Mouse (Mus musculus): ENCODE results near the gene Neurl3. TPM values are rescaled to one million over a fixed set of nuclear protein-coding genes. Genes with fewer than 3 reads are reported as not detected.

Gene Neurl3
- polyA plus RNA-seq, 1 experiment from 2014 or later: 14.1 TPM

GRCm38 (mm10) chr1:36233218-36233617, 41.3 kb downstream of the Neurl3 start:
- H3K36me3 ChIP-seq (ENCODE audit: insufficient read depth, low read length): peaks cover 22% of the 10 kb centered on the region
- no peaks in the 10 kb centered on the region for H3K27me3 ChIP-seq (ENCODE audit: insufficient read depth, low read length)
- no peaks in the 10 kb centered on the region for H3K4me1 ChIP-seq (replicated peaks; ENCODE audit: insufficient read depth, low read length)
- 87% methylated on average over 6 of the region's 6 CpGs for WGBS
- H3K4me2 ChIP-seq (ENCODE audit: low read length): no peak overlapping the region
- H3K9ac ChIP-seq (ENCODE audit: low read depth, low read length): no peak overlapping the region
- TF ChIP-seq CTCF (IDR thresholded peaks at IDR 0.05; ENCODE audit: low read depth): no peak
- DNase-seq (ENCODE audit: low spot score): no peak
- H3K9me3 ChIP-seq (replicated peaks; ENCODE audit: low read length): no peaks in the 10 kb centered on the region
- ATAC-seq (replicated peaks; ENCODE audit: low FRiP score, low read depth): no peak
- H3K27ac ChIP-seq: no peak overlapping the region
- H3K4me3 ChIP-seq (replicated peaks; ENCODE audit: low read depth, low read length): no peak overlapping the region

GRCm38 (mm10) chr1:36230919-36231705, 43.4 kb downstream of the Neurl3 start:
- ATAC-seq (replicated peaks; ENCODE audit: low FRiP score, low read depth): no peak
- H3K9me3 ChIP-seq (replicated peaks; ENCODE audit: low read length): no peaks in the 10 kb centered on the region
- no peak for DNase-seq (ENCODE audit: low spot score)
- no peak overlapping the region for H3K4me3 ChIP-seq (replicated peaks; ENCODE audit: low read depth, low read length)
- H3K27me3 ChIP-seq (ENCODE audit: insufficient read depth, low read length): no peaks in the 10 kb centered on the region
- 79% methylated on average over 7 of the region's 7 CpGs for WGBS
- peaks cover 30% of the 10 kb centered on the region for H3K36me3 ChIP-seq (ENCODE audit: insufficient read depth, low read length)
- no peak overlapping the region for H3K4me2 ChIP-seq (ENCODE audit: low read length)
- H3K4me1 ChIP-seq (replicated peaks; ENCODE audit: insufficient read depth, low read length): no peaks in the 10 kb centered on the region
- no peak overlapping the region for H3K9ac ChIP-seq (ENCODE audit: low read depth, low read length)
- no peak for TF ChIP-seq CTCF (IDR thresholded peaks at IDR 0.05; ENCODE audit: low read depth)
- no peak overlapping the region for H3K27ac ChIP-seq

- Histone ChIP-seq H3K27me3 (ENCODE audit: insufficient read depth, low read length) (no peaks in the 10 kb centered on the region), H3K4me3 (replicated peaks; ENCODE audit: low read depth, low read length) (no peak overlapping the region), H3K9me3 (replicated peaks; ENCODE audit: low read length) (no peaks in the 10 kb centered on the region), H3K4me2 (ENCODE audit: low read length) (no peak overlapping the region), H3K9ac (ENCODE audit: low read depth, low read length) (no peak overlapping the region), H3K27ac (no peak overlapping the region), H3K4me1 (replicated peaks; ENCODE audit: insufficient read depth, low read length) (no peaks in the 10 kb centered on the region), H3K36me3 (ENCODE audit: insufficient read depth, low read length) (peaks cover 35% of the 10 kb centered on the region)
- DNase-seq (ENCODE audit: low spot score) (no peak), ATAC-seq (replicated peaks; ENCODE audit: low FRiP score, low read depth) (no peak)
- TF ChIP-seq CTCF (IDR thresholded peaks at IDR 0.05; ENCODE audit: low read depth): no peak
- WGBS: 87% methylated on average over 9 of the region's 9 CpGs
These were observed 46.0 kb downstream of the Neurl3 start for GRCm38 (mm10) chr1:36228461-36228860.

- no peak for ATAC-seq (replicated peaks; ENCODE audit: low FRiP score, low read depth)
- no peak overlapping the region for H3K4me2 ChIP-seq (ENCODE audit: low read length)
- H3K4me3 ChIP-seq (replicated peaks; ENCODE audit: low read depth, low read length): no peak overlapping the region
- H3K4me1 ChIP-seq (replicated peaks; ENCODE audit: insufficient read depth, low read length): no peaks in the 10 kb centered on the region
- H3K36me3 ChIP-seq (ENCODE audit: insufficient read depth, low read length): peaks cover 39% of the 10 kb centered on the region
- DNase-seq (ENCODE audit: low spot score): peak; percentile 51
- 73% methylated on average over 3 of the region's 3 CpGs for WGBS
- no peak overlapping the region for H3K27ac ChIP-seq
- no peak overlapping the region for H3K9ac ChIP-seq (ENCODE audit: low read depth, low read length)
- H3K9me3 ChIP-seq (replicated peaks; ENCODE audit: low read length): no peaks in the 10 kb centered on the region
- TF ChIP-seq CTCF (IDR thresholded peaks at IDR 0.05; ENCODE audit: low read depth): peak; percentile 65; the same call in 1 of the 2 replicates
- no peaks in the 10 kb centered on the region for H3K27me3 ChIP-seq (ENCODE audit: insufficient read depth, low read length)
These were observed 49.8 kb downstream of the Neurl3 start for GRCm38 (mm10) chr1:36224648-36225047.

Other genes starting within 250 kb of the Neurl3 start
- 13.7 and 23.6 TPM in 2 replicates for gene Hs6st1, start 206.3 kb downstream of the Neurl3 start, polyA plus RNA-seq (2015; fragmentation: Nextera tagmentation; extraction: Ambion mirVana)
- 41.2 and 42.7 TPM in 2 replicates for gene Uggt1, start 30.0 kb downstream of the Neurl3 start, polyA plus RNA-seq (2015; fragmentation: Nextera tagmentation; extraction: Ambion mirVana)
- 6.7 and 7.4 TPM in 2 replicates for gene Arid5a, start 33.1 kb upstream of the Neurl3 start, polyA plus RNA-seq (2015; fragmentation: Nextera tagmentation; extraction: Ambion mirVana)
- 30.0 and 32.3 TPM in 2 replicates for gene Kansl3, start 94.5 kb upstream of the Neurl3 start, polyA plus RNA-seq (2015; fragmentation: Nextera tagmentation; extraction: Ambion mirVana)
- 0.28 and 0.47 TPM in 2 replicates for gene Fer1l5, start 97.6 kb upstream of the Neurl3 start, polyA plus RNA-seq (2015; fragmentation: Nextera tagmentation; extraction: Ambion mirVana)
- gene Lman2l, start 170.6 kb upstream of the Neurl3 start, polyA plus RNA-seq (2015; fragmentation: Nextera tagmentation; extraction: Ambion mirVana): 35.9 and 38.3 TPM in 2 replicates
- gene Cnnm4, start 196.9 kb upstream of the Neurl3 start, polyA plus RNA-seq (2015; fragmentation: Nextera tagmentation; extraction: Ambion mirVana): 9.4 and 10.9 TPM in 2 replicates
- 3.4 and 3.8 TPM in 2 replicates for gene Cnnm3, start 237.2 kb upstream of the Neurl3 start, polyA plus RNA-seq (2015; fragmentation: Nextera tagmentation; extraction: Ambion mirVana)